Mouse (Mus musculus): ENCODE measurements around the gene Dctn3. TPM values are rescaled to one million over a fixed set of nuclear protein-coding genes. Genes with fewer than 3 reads are reported as not detected.

Gene Dctn3
- polyA plus RNA-seq, 1 experiment from 2014 or later: 126 TPM

GRCm38 (mm10) chr4:41726826-41727621, 4.1 kb upstream of the Dctn3 start:
- H3K4me3 ChIP-seq (ENCODE audit: low read depth, low read length): no peak overlapping the region
- H3K27me3 ChIP-seq (ENCODE audit: control insufficient read depth, insufficient read depth, low read length): peaks cover 80% of the 10 kb centered on the region
- 11% methylated on average over 20 of the region's 20 CpGs for WGBS (ENCODE audit: insufficient replicate concordance)
- no peak overlapping the region for H3K4me2 ChIP-seq
- H3K4me1 ChIP-seq (ENCODE audit: control insufficient read depth, insufficient read depth, low read length): peaks cover 11% of the 10 kb centered on the region; the same call in 1 of the 2 replicates
- H3K9me3 ChIP-seq (replicated peaks; ENCODE audit: control insufficient read depth, low read length): no peaks in the 10 kb centered on the region
- H3K9ac ChIP-seq (ENCODE audit: low read depth, low read length): no peak overlapping the region
- no peaks in the 10 kb centered on the region for H3K36me3 ChIP-seq (ENCODE audit: control insufficient read depth, insufficient read depth, low read length)
- no peak overlapping the region for H3K27ac ChIP-seq (ENCODE audit: low read depth, low read length)
- no peak for ATAC-seq (replicated peaks; ENCODE audit: insufficient number of reproducible peaks, low FRiP score, low TSS enrichment)

GRCm38 (mm10) chr4:41716834-41717233, 6.1 kb downstream of the Dctn3 start:
- H3K9me3 ChIP-seq (replicated peaks; ENCODE audit: control insufficient read depth, low read length): no peaks in the 10 kb centered on the region
- no peaks in the 10 kb centered on the region for H3K27me3 ChIP-seq (ENCODE audit: control insufficient read depth, insufficient read depth, low read length)
- H3K36me3 ChIP-seq (ENCODE audit: control insufficient read depth, insufficient read depth, low read length): peaks cover 13% of the 10 kb centered on the region
- 47% methylated on average over 6 of the region's 6 CpGs for WGBS (ENCODE audit: insufficient replicate concordance)
- no peak overlapping the region for H3K4me3 ChIP-seq (ENCODE audit: low read depth, low read length)
- ATAC-seq (replicated peaks; ENCODE audit: insufficient number of reproducible peaks, low FRiP score, low TSS enrichment): no peak
- H3K27ac ChIP-seq (ENCODE audit: low read depth, low read length): no peak overlapping the region
- H3K4me2 ChIP-seq: no peak overlapping the region
- H3K9ac ChIP-seq (ENCODE audit: low read depth, low read length): no peak overlapping the region
- H3K4me1 ChIP-seq (ENCODE audit: control insufficient read depth, insufficient read depth, low read length): peaks cover 9% of the 10 kb centered on the region

- Histone ChIP-seq H3K9me3 (replicated peaks; ENCODE audit: control insufficient read depth, low read length) (no peaks in the 10 kb centered on the region), H3K27ac (ENCODE audit: low read depth, low read length) (no peak overlapping the region), H3K9ac (ENCODE audit: low read depth, low read length) (no peak overlapping the region), H3K4me1 (ENCODE audit: control insufficient read depth, insufficient read depth, low read length) (peaks cover 10% of the 10 kb centered on the region), H3K4me3 (ENCODE audit: low read depth, low read length) (no peak overlapping the region), H3K36me3 (ENCODE audit: control insufficient read depth, insufficient read depth, low read length) (peaks cover 13% of the 10 kb centered on the region), H3K4me2 (no peak overlapping the region), H3K27me3 (ENCODE audit: control insufficient read depth, insufficient read depth, low read length) (no peaks in the 10 kb centered on the region)
- ATAC-seq (replicated peaks; ENCODE audit: insufficient number of reproducible peaks, low FRiP score, low TSS enrichment): no peak
- WGBS (ENCODE audit: insufficient replicate concordance): 85% methylated on average over 5 of the region's 5 CpGs
Measured at GRCm38 (mm10) chr4:41715596-41715995, 7.4 kb downstream of the Dctn3 start.

GRCm38 (mm10) chr4:41715082-41715481, 7.9 kb downstream of the Dctn3 start:
- no peak for ATAC-seq (replicated peaks; ENCODE audit: insufficient number of reproducible peaks, low FRiP score, low TSS enrichment)
- WGBS (ENCODE audit: insufficient replicate concordance): 74% methylated on average over 8 of the region's 8 CpGs
- peaks cover 10% of the 10 kb centered on the region for H3K4me1 ChIP-seq (ENCODE audit: control insufficient read depth, insufficient read depth, low read length)
- no peaks in the 10 kb centered on the region for H3K27me3 ChIP-seq (ENCODE audit: control insufficient read depth, insufficient read depth, low read length)
- H3K27ac ChIP-seq (ENCODE audit: low read depth, low read length): no peak overlapping the region
- no peak overlapping the region for H3K4me3 ChIP-seq (ENCODE audit: low read depth, low read length)
- no peaks in the 10 kb centered on the region for H3K9me3 ChIP-seq (replicated peaks; ENCODE audit: control insufficient read depth, low read length)
- H3K36me3 ChIP-seq (ENCODE audit: control insufficient read depth, insufficient read depth, low read length): peaks cover 13% of the 10 kb centered on the region
- no peak overlapping the region for H3K4me2 ChIP-seq
- H3K9ac ChIP-seq (ENCODE audit: low read depth, low read length): no peak overlapping the region

- Histone ChIP-seq H3K36me3 (ENCODE audit: control insufficient read depth, insufficient read depth, low read length) (peaks cover 9% of the 10 kb centered on the region), H3K4me3 (ENCODE audit: low read depth, low read length) (peak overlapping the region; percentile 93; the same call in 1 of the 2 replicates), H3K27ac (ENCODE audit: low read depth, low read length) (no peak overlapping the region), H3K4me2 (peak overlapping the region; percentile 89; the same call in 1 of the 2 replicates), H3K27me3 (ENCODE audit: control insufficient read depth, insufficient read depth, low read length) (no peaks in the 10 kb centered on the region), H3K9me3 (replicated peaks; ENCODE audit: control insufficient read depth, low read length) (no peaks in the 10 kb centered on the region), H3K4me1 (ENCODE audit: control insufficient read depth, insufficient read depth, low read length) (peaks cover 10% of the 10 kb centered on the region), H3K9ac (ENCODE audit: low read depth, low read length) (no peak overlapping the region; the same call in 1 of the 2 replicates)
- 15% methylated on average over 8 of the region's 8 CpGs for WGBS (ENCODE audit: insufficient replicate concordance)
- ATAC-seq (replicated peaks; ENCODE audit: insufficient number of reproducible peaks, low FRiP score, low TSS enrichment): no peak
Measured at GRCm38 (mm10) chr4:41714276-41714675, 8.7 kb downstream of the Dctn3 start.

- peak within 1 kb of the TSS; percentile 89 for H3K4me2 ChIP-seq
- peaks cover 10% of the 10 kb centered on the region for H3K4me1 ChIP-seq (ENCODE audit: control insufficient read depth, insufficient read depth, low read length)
- H3K9me3 ChIP-seq (replicated peaks; ENCODE audit: control insufficient read depth, low read length): no peaks in the 10 kb centered on the region
- H3K27ac ChIP-seq (ENCODE audit: low read depth, low read length): peak within 1 kb of the TSS; percentile 57
- H3K4me3 ChIP-seq (ENCODE audit: low read depth, low read length): peak within 1 kb of the TSS; percentile 93
- H3K27me3 ChIP-seq (ENCODE audit: control insufficient read depth, insufficient read depth, low read length): no peaks in the 10 kb centered on the region
- peak; percentile 73 for ATAC-seq (replicated peaks; ENCODE audit: insufficient number of reproducible peaks, low FRiP score, low TSS enrichment)
- H3K9ac ChIP-seq (ENCODE audit: low read depth, low read length): peak within 1 kb of the TSS; percentile 96
- under 1% methylated on average over 61 of the region's 61 CpGs for WGBS (ENCODE audit: insufficient replicate concordance)
- peaks cover 8% of the 10 kb centered on the region for H3K36me3 ChIP-seq (ENCODE audit: control insufficient read depth, insufficient read depth, low read length)
Measured at GRCm38 (mm10) chr4:41713197-41714067, 9.5 kb downstream of the Dctn3 start, which contains the start of gene Rpp25l. Rpp25l (minus strand) TSS chr4:41713534.

GRCm38 (mm10) chr4:41712421-41713196, 10.4 kb downstream of the Dctn3 start:
- 0 out of 2 replicates have a peak, but pooled peaks have one; percentile 17 for ATAC-seq (replicated peaks; ENCODE audit: insufficient number of reproducible peaks, low FRiP score, low TSS enrichment)
- Histone ChIP-seq H3K4me3 (ENCODE audit: low read depth, low read length) (peak overlapping the region; percentile 93), H3K9me3 (replicated peaks; ENCODE audit: control insufficient read depth, low read length) (no peaks in the 10 kb centered on the region), H3K4me2 (peak overlapping the region; percentile 89), H3K9ac (ENCODE audit: low read depth, low read length) (peak overlapping the region; percentile 96), H3K27ac (ENCODE audit: low read depth, low read length) (peak overlapping the region; percentile 57; the same call in 1 of the 2 replicates), H3K4me1 (ENCODE audit: control insufficient read depth, insufficient read depth, low read length) (peaks cover 10% of the 10 kb centered on the region), H3K27me3 (ENCODE audit: control insufficient read depth, insufficient read depth, low read length) (peaks cover 3% of the 10 kb centered on the region), H3K36me3 (ENCODE audit: control insufficient read depth, insufficient read depth, low read length) (peaks cover 2% of the 10 kb centered on the region; the same call in 1 of the 2 replicates)
- WGBS (ENCODE audit: insufficient replicate concordance): 45% methylated on average over 31 of the region's 31 CpGs
